Mouse (Mus musculus) MEL (cell line): ENCODE results near the gene Rflnb. TPM values are rescaled to one million over a fixed set of nuclear protein-coding genes. Genes with fewer than 3 reads are reported as not detected.
A peak's percentile ranks its signal among the peaks of the same experiment; 100 is the strongest.

Experiments used
- DNase-seq: peaks from one replicate; pipeline ENCODE4 v3.0.0; 2011; ENCODE audit warnings: low read depth, low spot score
- H3K27ac ChIP-seq: 2 replicates; pipeline ENCODE4 v1.5.1; 2012; ENCODE audit warnings: low read depth, mild to moderate bottlenecking, control low read depth, low read length, moderate library complexity; ENCODE audit not compliant: control insufficient read depth
- H3K27me3 ChIP-seq, 2 experiments: fragments of 150-350 bp in 1 of 2; sonication (generic) in 1 of 2; 2 replicates each; pipeline ENCODE4 v1.6.1; 2012; ENCODE audit warnings: low read length in 2 of 2, mild to moderate bottlenecking in 2 of 2, improper control_type of control experiment in 1 of 2, moderate library complexity in 1 of 2; ENCODE audit not compliant: insufficient read depth in 2 of 2, control insufficient read depth in 1 of 2
- H3K36me3 ChIP-seq, 2 experiments: 2 replicates each; pipeline ENCODE4 v1.6.1; 2012 to 2014; ENCODE audit warnings: low read length in 2 of 2, improper control_type of control experiment in 1 of 2, inconsistent platforms in 1 of 2, mild to moderate bottlenecking in 1 of 2; ENCODE audit not compliant: insufficient read depth in 2 of 2, control insufficient read depth in 1 of 2
- H3K4me1 ChIP-seq, 2 experiments: fragments of 150-350 bp in 1 of 2; sonication (generic) in 1 of 2; 2 replicates each; pipeline ENCODE4 v1.6.1; 2012; ENCODE audit warnings: low read length in 2 of 2, improper control_type of control experiment in 1 of 2, mild to moderate bottlenecking in 1 of 2; ENCODE audit not compliant: insufficient read depth in 2 of 2, control insufficient read depth in 1 of 2
- H3K4me3 ChIP-seq, 2 experiments: fragments of 150-350 bp in 1 of 2; sonication (generic) in 1 of 2; 2 replicates each; pipeline ENCODE4 v1.5.1; 2012; ENCODE audit warnings: low read depth in 2 of 2, low read length in 2 of 2, mild to moderate bottlenecking in 2 of 2, moderate library complexity in 2 of 2, control low read depth in 1 of 2, improper control_type of control experiment in 1 of 2; ENCODE audit not compliant: control insufficient read depth in 1 of 2, insufficient read depth in 1 of 2
- H3K79me2 ChIP-seq: 2 replicates; pipeline ENCODE4 v1.6.1; 2012; ENCODE audit warnings: mild to moderate bottlenecking, low read length, moderate library complexity; ENCODE audit not compliant: control insufficient read depth, poor library complexity, insufficient read depth
- H3K9ac ChIP-seq: 2 replicates; pipeline ENCODE4 v1.6.1; 2012; ENCODE audit warnings: low read depth, mild to moderate bottlenecking, control low read depth, low read length, moderate library complexity; ENCODE audit not compliant: control insufficient read depth, poor library complexity, severe bottlenecking
- H3K9me3 ChIP-seq: fragments of 150-350 bp; sonication (generic); replicated peaks from 2 replicates; pipeline ENCODE4 v1.6.1; 2012; ENCODE audit warnings: mild to moderate bottlenecking, low read length, improper control_type of control experiment, moderate library complexity; ENCODE audit not compliant: insufficient read depth
- CHD1 ChIP-seq: IDR thresholded peaks from 2 replicates; pipeline ENCODE4 v1.6.1; 2012; ENCODE audit warnings: low read depth, mild to moderate bottlenecking, inconsistent platforms, low read length, improper control_type of control experiment
- CHD2 ChIP-seq: IDR thresholded peaks from 2 replicates; pipeline ENCODE4 v1.6.1; 2011; ENCODE audit warnings: low read length, improper control_type of control experiment
- CTCF ChIP-seq, 3 experiments: IDR thresholded peaks in 2 of 3; conservative IDR thresholded peaks in 1 of 3; 2 replicates each; pipeline ENCODE4 v1.5.1; 2011 to 2012; ENCODE audit warnings: low read length in 3 of 3, low read depth in 2 of 3, mild to moderate bottlenecking in 2 of 3, improper control_type of control experiment in 1 of 3, inconsistent platforms in 1 of 3, mixed read lengths in 1 of 3, moderate library complexity in 1 of 3; ENCODE audit not compliant: control insufficient read depth in 1 of 3, insufficient read depth in 1 of 3, poor library complexity in 1 of 3, severe bottlenecking in 1 of 3
- E2F4 ChIP-seq: IDR thresholded peaks from 2 replicates; pipeline ENCODE4 v1.6.1; 2011; ENCODE audit warnings: low read depth, low read length, improper control_type of control experiment, borderline replicate concordance
- ELF1 ChIP-seq: IDR thresholded peaks from 2 replicates; pipeline ENCODE4 v1.6.1; 2014; ENCODE audit warnings: low read depth, mild to moderate bottlenecking, inconsistent platforms, low read length, improper control_type of control experiment, moderate library complexity
- EP300 ChIP-seq, 2 experiments: IDR thresholded peaks; 2 replicates each; pipeline ENCODE4 v1.6.1; 2011; ENCODE audit warnings: improper control_type of control experiment in 2 of 2, low read length in 2 of 2, low read depth in 1 of 2, mild to moderate bottlenecking in 1 of 2
- ETS1 ChIP-seq: IDR thresholded peaks from 2 replicates; pipeline ENCODE4 v1.6.1; 2012; ENCODE audit warnings: low read depth, mild to moderate bottlenecking, inconsistent platforms, low read length, improper control_type of control experiment, moderate library complexity
- KAT2A ChIP-seq: conservative IDR thresholded peaks from 2 replicates; pipeline ENCODE4 v1.6.1; 2012; ENCODE audit warnings: low read depth, low read length, improper control_type of control experiment, inconsistent platforms
- MAFK ChIP-seq: IDR thresholded peaks from 2 replicates; pipeline ENCODE4 v1.6.1; 2011; ENCODE audit warnings: low read depth, mild to moderate bottlenecking, low read length, improper control_type of control experiment, borderline replicate concordance
- MAX ChIP-seq: IDR thresholded peaks from 2 replicates; pipeline ENCODE4 v1.6.1; 2011; ENCODE audit warnings: low read length, improper control_type of control experiment
- MAZ ChIP-seq: IDR thresholded peaks from 2 replicates; pipeline ENCODE4 v1.6.1; 2012; ENCODE audit warnings: low read depth, mild to moderate bottlenecking, inconsistent platforms, low read length, improper control_type of control experiment
- MEF2A ChIP-seq: IDR thresholded peaks from 2 replicates; pipeline ENCODE4 v1.6.1; 2014; ENCODE audit warnings: low read depth, mild to moderate bottlenecking, inconsistent platforms, low read length, improper control_type of control experiment; ENCODE audit not compliant: poor library complexity, insufficient replicate concordance, severe bottlenecking; ENCODE audit errors: extremely low read depth
- MYC ChIP-seq: IDR thresholded peaks from 2 replicates; pipeline ENCODE4 v1.6.1; 2011; ENCODE audit warnings: low read depth, mild to moderate bottlenecking, low read length, improper control_type of control experiment, moderate library complexity
- NELFE ChIP-seq: IDR thresholded peaks from 2 replicates; pipeline ENCODE4 v1.6.1; 2011; ENCODE audit warnings: low read depth, low read length, improper control_type of control experiment
- POLR2A ChIP-seq, 2 experiments: IDR thresholded peaks; 2 replicates each; pipeline ENCODE4 v1.6.1; 2011 to 2012; ENCODE audit warnings: low read length in 2 of 2, mild to moderate bottlenecking in 2 of 2, control low read depth in 1 of 2, improper control_type of control experiment in 1 of 2, low read depth in 1 of 2, moderate library complexity in 1 of 2; ENCODE audit not compliant: control insufficient read depth in 1 of 2, insufficient read depth in 1 of 2, poor library complexity in 1 of 2
- POLR2AphosphoS2 ChIP-seq: IDR thresholded peaks from 2 replicates; pipeline ENCODE4 v1.6.1; 2011; ENCODE audit warnings: low read length, improper control_type of control experiment
- POLR2AphosphoS5 ChIP-seq: IDR thresholded peaks from 2 replicates; pipeline ENCODE4 v1.6.1; 2012; ENCODE audit warnings: low read depth, borderline replicate concordance, mild to moderate bottlenecking, inconsistent platforms, low read length, moderate library complexity, mixed read lengths
- RAD21 ChIP-seq: IDR thresholded peaks from 2 replicates; pipeline ENCODE4 v1.6.1; 2011; ENCODE audit warnings: mild to moderate bottlenecking, low read depth, low read length, improper control_type of control experiment
- SIN3A ChIP-seq: IDR thresholded peaks from 2 replicates; pipeline ENCODE4 v1.6.1; 2012; ENCODE audit warnings: low read length, improper control_type of control experiment, inconsistent platforms
- TAL1 ChIP-seq: IDR thresholded peaks from 2 replicates; pipeline ENCODE4 v1.6.1; 2012; ENCODE audit warnings: mild to moderate bottlenecking, inconsistent platforms, low read length, moderate library complexity, mixed read lengths
- TBP ChIP-seq: IDR thresholded peaks from 2 replicates; pipeline ENCODE4 v1.8.0; 2011; ENCODE audit warnings: low read depth, low read length, improper control_type of control experiment
- TCF12 ChIP-seq: IDR thresholded peaks from 2 replicates; pipeline ENCODE4 v1.6.1; 2014; ENCODE audit warnings: low read depth, mild to moderate bottlenecking, inconsistent platforms, low read length, improper control_type of control experiment, moderate library complexity
- UBTF ChIP-seq: IDR thresholded peaks from 2 replicates; pipeline ENCODE4 v1.6.1; 2012; ENCODE audit warnings: low read depth, mild to moderate bottlenecking, inconsistent platforms, low read length, improper control_type of control experiment, moderate library complexity, borderline replicate concordance; ENCODE audit not compliant: insufficient read depth
- ZKSCAN1 ChIP-seq: IDR thresholded peaks from 2 replicates; pipeline ENCODE4 v1.6.1; 2012; ENCODE audit warnings: low read depth, mild to moderate bottlenecking, inconsistent platforms, low read length, improper control_type of control experiment, moderate library complexity
- ZMIZ1 ChIP-seq: IDR thresholded peaks from 2 replicates; pipeline ENCODE4 v1.6.1; 2012; ENCODE audit warnings: low read depth, mild to moderate bottlenecking, inconsistent platforms, low read length, improper control_type of control experiment, moderate library complexity
- ZNF384 ChIP-seq: IDR thresholded peaks from 2 replicates; pipeline ENCODE4 v1.6.1; 2012; ENCODE audit warnings: low read depth, mild to moderate bottlenecking, inconsistent platforms, low read length, improper control_type of control experiment
- polyA plus RNA-seq, 2 experiments: library from polyadenylated mRNA; stranded (reverse) in 1 of 2; unstranded in 1 of 2; fragments of >175 nt in 1 of 2; fragments of >200 nt in 1 of 2; gene quantifications; 2 replicates each; pipeline versions ENCODE4 v1.2.1 to v1.2.4; 2012; ENCODE audit warnings: low replicate concordance in 2 of 2, low read depth in 1 of 2; ENCODE audit not compliant: insufficient read length in 2 of 2, insufficient read depth in 1 of 2, missing spikeins in 1 of 2
- total RNA-seq: library from RNA; depleted of rRNA; stranded (reverse); fragments of 300-350 nt; gene quantifications from 2 replicates; pipeline ENCODE4 v1.2.3, GENCODE M21; 2012

The Rflnb gene
- total and polyA plus RNA-seq, 3 experiments = 7.4 to 8.7 TPM; not detected in 1

DNA sequence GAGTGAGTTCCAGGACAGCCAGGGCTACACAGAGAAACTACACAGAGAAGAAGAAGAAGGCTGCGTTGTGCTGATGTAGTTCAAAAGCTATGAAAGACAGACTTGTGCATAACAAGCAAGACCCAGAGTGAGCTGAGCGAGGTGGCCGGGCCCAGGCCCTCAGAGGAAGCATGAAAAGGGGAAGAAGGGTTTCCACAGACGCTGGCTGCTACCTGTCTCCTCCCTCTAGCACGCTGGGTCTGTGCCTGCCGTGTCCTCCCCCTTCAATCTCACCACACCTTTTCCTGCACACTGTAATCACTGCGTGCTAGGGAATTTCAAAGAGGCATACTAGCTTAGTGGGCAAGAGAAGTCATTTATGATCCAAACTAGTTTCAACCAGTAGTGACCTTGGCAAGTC, 36.8 kb upstream of the Rflnb start:
- no peak overlapping the region for H3K4me3 ChIP-seq
- H3K27ac ChIP-seq = no peak overlapping the region
- TF ChIP-seq MAZ (no peak), E2F4 (no peak), CHD2 (no peak), TCF12 (no peak), ELF1 (no peak), TBP (no peak), RAD21 (no peak), ETS1 (no peak), MYC (no peak), ZKSCAN1 (no peak), SIN3A (no peak), MAX (no peak), NELFE (no peak), ZNF384 (no peak)
- DNase-seq = peak; percentile 31
- H3K9ac ChIP-seq = no peak overlapping the region
- no peaks in the 10 kb centered on the region for H3K79me2 ChIP-seq
- H3K9me3 ChIP-seq = no peaks in the 10 kb centered on the region
- no peaks in the 10 kb centered on the region for H3K4me1 ChIP-seq
- no peaks in the 10 kb centered on the region for H3K27me3 ChIP-seq
- no peaks in the 10 kb centered on the region for H3K36me3 ChIP-seq

DNA sequence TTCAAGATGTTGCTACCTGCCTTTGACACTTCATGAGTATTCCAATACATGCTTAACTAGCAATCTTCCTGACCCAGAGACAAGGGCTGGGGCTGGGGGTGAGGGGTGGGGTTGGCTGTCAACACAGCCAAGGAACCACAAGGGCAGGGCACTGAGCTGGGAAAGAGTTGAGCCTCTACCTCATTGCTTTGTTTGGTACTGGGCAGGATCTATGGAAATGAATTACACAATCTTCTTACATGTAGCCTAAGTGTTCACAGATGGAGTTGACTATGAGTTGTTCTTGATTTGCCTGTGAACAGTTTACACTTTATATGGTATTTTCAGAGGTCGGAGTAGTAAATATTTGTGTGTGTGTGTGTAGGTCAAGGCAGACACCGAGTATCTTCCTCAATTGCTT, 33.3 kb upstream of the Rflnb start:
- no peaks in the 10 kb centered on the region for H3K79me2 ChIP-seq
- no peak overlapping the region for H3K4me3 ChIP-seq
- H3K4me1 ChIP-seq = no peaks in the 10 kb centered on the region
- no peak for TF ChIP-seq ZMIZ1
- no peak for TF ChIP-seq E2F4
- no peak for TF ChIP-seq MAFK
- TF ChIP-seq MYC = no peak
- TF ChIP-seq KAT2A = no peak
- TF ChIP-seq POLR2AphosphoS5 = no peak
- TF ChIP-seq RAD21 = no peak
- no peak for TF ChIP-seq ZKSCAN1
- TF ChIP-seq TAL1 = no peak
- TF ChIP-seq TCF12 = no peak
- TF ChIP-seq MEF2A = no peak
- no peak for TF ChIP-seq POLR2A (IDR thresholded peaks at IDR 0.05; ENCODE audit: control insufficient read depth in 1 of 2, insufficient read depth in 1 of 2, low read depth in 1 of 2, low read length in 2 of 2, poor library complexity in 1 of 2)
- no peak for TF ChIP-seq ELF1
- no peak for TF ChIP-seq CTCF (IDR thresholded peaks at IDR 0.05 in 2 of 3, conservative IDR thresholded peaks at IDR 0.05 in 1 of 3; ENCODE audit: control insufficient read depth in 1 of 3, insufficient read depth in 1 of 3, low read depth in 2 of 3, low read length in 3 of 3, poor library complexity in 1 of 3, severe bottlenecking in 1 of 3)
- no peak for TF ChIP-seq ZNF384
- TF ChIP-seq POLR2AphosphoS2 = no peak
- no peak for TF ChIP-seq EP300 (IDR thresholded peaks at IDR 0.05; ENCODE audit: low read depth in 1 of 2, low read length in 2 of 2)
- TF ChIP-seq UBTF = no peak
- no peak for TF ChIP-seq CHD2
- TF ChIP-seq CHD1 = no peak
- TF ChIP-seq, all 39 proteins: peak for 0
- DNase-seq = no peak
- Histone ChIP-seq H3K27me3 (no peaks in the 10 kb centered on the region), H3K9ac (no peak overlapping the region), H3K36me3 (no peaks in the 10 kb centered on the region), H3K9me3 (no peaks in the 10 kb centered on the region), H3K27ac (no peak overlapping the region)
